ENCODE assay signal across 13 mouse cellular contexts in genomic region chr6:124376311-124376710, GRCm38 (mm10). TPM values are rescaled to one million over a fixed set of nuclear protein-coding genes. Genes with fewer than 3 reads are reported as not detected.
DNase-seq lines count a peak whose midpoint lies in the region; ATAC-seq and TF ChIP-seq lines count a peak whose summit lies in the region.
"Had no signal": no experiment of that assay in that cellular context is flagged by ENCODE, and none has a peak within 500 bp of the region (broad histone marks: within the 10 kb centered on the region; RNA-seq: fewer than 3 reads in every experiment).

No protein-coding gene starts in this region.

- WGBS in liver, embryonic 14.5 days (ENCODE audit: insufficient replicate concordance), result 17% methylated on average over 5 of the region's 5 CpGs
- WGBS in hindbrain, postnatal 0 days, result 90% methylated on average over 5 of the region's 5 CpGs

- H3K4me2 ChIP-seq in liver, embryonic 14.5 days (ENCODE audit: low read depth), result peak overlapping the region; percentile 49
- H3K4me2 ChIP-seq in hindbrain, postnatal 0 days (ENCODE audit: low read depth, low read length), result no peak overlapping the region
- H3K4me2 ChIP-seq: lung, embryonic 15.5 days; neural tube, embryonic 15.5 days had no signal

- no peak overlapping the region; the same call in 1 of the 2 replicates for H3K9ac ChIP-seq in liver, embryonic 14.5 days (replicated peaks)
- no peak overlapping the region for H3K9ac ChIP-seq in hindbrain, postnatal 0 days (replicated peaks; ENCODE audit: low read length)
- H3K9ac ChIP-seq: lung, embryonic 15.5 days; neural tube, embryonic 15.5 days had no signal

- no peaks in the 10 kb centered on the region for H3K27me3 ChIP-seq in liver, embryonic 14.5 days (ENCODE audit: control insufficient read depth, insufficient read depth, low read length)
- H3K27me3 ChIP-seq in hindbrain, postnatal 0 days (ENCODE audit: insufficient read depth, low read length), result no peaks in the 10 kb centered on the region
- H3K27me3 ChIP-seq: lung, embryonic 15.5 days; neural tube, embryonic 15.5 days had no signal

- ATAC-seq in liver, embryonic 14.5 days (ENCODE audit: insufficient read depth), result peak; percentile 57; the same call in 1 of the 2 replicates
- ATAC-seq in activated CD4-positive, CD25-positive, alpha-beta regulatory T cell, adult 4 months, result no peak
- no peak for ATAC-seq in hindbrain, postnatal 0 days
- ATAC-seq: forebrain, embryonic 16.5 days; hindbrain, embryonic 16.5 days had no signal

- no peak overlapping the region; a peak in 1 of 4 replicates for H3K4me3 ChIP-seq in liver, embryonic 14.5 days (ENCODE audit: insufficient read depth in 1 of 2, low read depth in 2 of 2, low read length in 2 of 2)
- no peak overlapping the region for H3K4me3 ChIP-seq in hindbrain, postnatal 0 days (ENCODE audit: low read length)
- H3K4me3 ChIP-seq: heart, embryonic 10.5 days; lung, embryonic 15.5 days; neural tube, embryonic 15.5 days had no signal

- no peak for TF ChIP-seq EP300 in liver, embryonic 14.5 days (IDR thresholded peaks at IDR 0.05; ENCODE audit: low read depth)

- TF ChIP-seq CTCF in liver, embryonic 14.5 days (IDR thresholded peaks at IDR 0.05; ENCODE audit: low read depth), result no peak
- no peak for TF ChIP-seq CTCF in hindbrain, postnatal 0 days (IDR thresholded peaks at IDR 0.05; ENCODE audit: low read depth)

- peaks cover 8 to 30% of the 10 kb centered on the region in 2 experiments for H3K4me1 ChIP-seq in liver, embryonic 14.5 days (replicated peaks; ENCODE audit: control insufficient read depth in 2 of 2, insufficient read depth in 2 of 2, low read length in 1 of 2)
- H3K4me1 ChIP-seq in hindbrain, postnatal 0 days (ENCODE audit: insufficient read depth, low read length), result no peaks in the 10 kb centered on the region
- H3K4me1 ChIP-seq: heart, embryonic 10.5 days; lung, embryonic 15.5 days; neural tube, embryonic 15.5 days had no signal

- H3K9me3 ChIP-seq in liver, embryonic 14.5 days (ENCODE audit: control insufficient read depth, low read length), result no peaks in the 10 kb centered on the region
- H3K9me3 ChIP-seq in hindbrain, postnatal 0 days (ENCODE audit: low read length), result no peaks in the 10 kb centered on the region
- H3K9me3 ChIP-seq: heart, embryonic 10.5 days; lung, embryonic 15.5 days; neural tube, embryonic 15.5 days had no signal

- peak overlapping the region; percentile 38 for H3K27ac ChIP-seq in liver, embryonic 14.5 days
- H3K27ac ChIP-seq in hindbrain, postnatal 0 days, result no peak overlapping the region
- H3K27ac ChIP-seq: heart, embryonic 10.5 days; lung, embryonic 15.5 days; neural tube, embryonic 15.5 days had no signal

- DNase-seq in thymus, postnatal 14 days, result peak; percentile 27
- no peak for DNase-seq in thymus, postnatal 36 days
- DNase-seq in c-Kit-positive CD71-positive TER-119-positive erythroid progenitor cells, embryonic 14.5 days (ENCODE audit: low spot score), result peak; percentile 37
- DNase-seq in liver, embryonic 14.5 days (ENCODE audit: low read depth in 3 of 3, low spot score in 3 of 3), result peak; percentile 25 to 50 (median 41)
- DNase-seq in hindbrain, postnatal 0 days (ENCODE audit: low spot score), result no peak
- DNase-seq in layer of hippocampus, postnatal 14 days (ENCODE audit: low spot score in 2 of 2), result no peak
- DNase-seq: cerebellum, postnatal 10 days had no signal

- H3K36me3 ChIP-seq in liver, embryonic 14.5 days (replicated peaks; ENCODE audit: control insufficient read depth, insufficient read depth, low read depth), result no peaks in the 10 kb centered on the region
- no peaks in the 10 kb centered on the region for H3K36me3 ChIP-seq in hindbrain, postnatal 0 days (ENCODE audit: insufficient read depth, low read length)
- H3K36me3 ChIP-seq: heart, embryonic 10.5 days; lung, embryonic 15.5 days; neural tube, embryonic 15.5 days had no signal

RNA-seq across cellular contexts. Expression of gene Pex5, which starts 38.6 kb away (rescaled TPM):
- polyA plus RNA-seq in liver, embryonic 14.5 days (2012; rRNA removed), result 9.1 and 12.5 TPM in 2 replicates
- polyA plus RNA-seq in liver, embryonic 14.5 days (2014; fragmentation: Nextera tagmentation; extraction: Ambion mirVana), result 14.2 and 16.7 TPM in 2 replicates
- 10 to 100 TPM in 1 of 2 experiments, 1 to 10 TPM in 1; 6.9 to 11.6 TPM for polyA plus RNA-seq in activated CD4-positive, CD25-positive, alpha-beta regulatory T cell, adult 4 months (2017; shearing (Covaris generic))
- 74.4 and 80.8 TPM in 2 replicates for total RNA-seq in hindbrain, postnatal 0 days (2014; rRNA removed)
- polyA plus RNA-seq in hindbrain, postnatal 0 days (2015; fragmentation: Nextera tagmentation; extraction: Ambion mirVana), result 46.6 and 49.0 TPM in 2 replicates
- 10 to 100 TPM; 61.7 to 66.1 TPM for total RNA-seq in layer of hippocampus, postnatal 14 days (2021)

Comparison
In these comparisons a context has a peak if more than half of its experiments do, and no peak if none do; other contexts are left out.
1. DNase-seq: peak in thymus, postnatal 14 days (single experiment), c-Kit-positive CD71-positive TER-119-positive erythroid progenitor cells, embryonic 14.5 days (single experiment) and liver, embryonic 14.5 days (3 of 3); none in thymus, postnatal 36 days (0 of 2), hindbrain, postnatal 0 days (single experiment) and layer of hippocampus, postnatal 14 days (0 of 2).